Mouse (Mus musculus): ENCODE measurements around the gene Cdyl2. TPM values are rescaled to one million over a fixed set of nuclear protein-coding genes. Genes with fewer than 3 reads are reported as not detected.

Cdyl2 gene
- polyA plus RNA-seq (2017; shearing (Covaris generic)), result 10 to 100 TPM; 15.1 to 17.2 TPM

DNA sequence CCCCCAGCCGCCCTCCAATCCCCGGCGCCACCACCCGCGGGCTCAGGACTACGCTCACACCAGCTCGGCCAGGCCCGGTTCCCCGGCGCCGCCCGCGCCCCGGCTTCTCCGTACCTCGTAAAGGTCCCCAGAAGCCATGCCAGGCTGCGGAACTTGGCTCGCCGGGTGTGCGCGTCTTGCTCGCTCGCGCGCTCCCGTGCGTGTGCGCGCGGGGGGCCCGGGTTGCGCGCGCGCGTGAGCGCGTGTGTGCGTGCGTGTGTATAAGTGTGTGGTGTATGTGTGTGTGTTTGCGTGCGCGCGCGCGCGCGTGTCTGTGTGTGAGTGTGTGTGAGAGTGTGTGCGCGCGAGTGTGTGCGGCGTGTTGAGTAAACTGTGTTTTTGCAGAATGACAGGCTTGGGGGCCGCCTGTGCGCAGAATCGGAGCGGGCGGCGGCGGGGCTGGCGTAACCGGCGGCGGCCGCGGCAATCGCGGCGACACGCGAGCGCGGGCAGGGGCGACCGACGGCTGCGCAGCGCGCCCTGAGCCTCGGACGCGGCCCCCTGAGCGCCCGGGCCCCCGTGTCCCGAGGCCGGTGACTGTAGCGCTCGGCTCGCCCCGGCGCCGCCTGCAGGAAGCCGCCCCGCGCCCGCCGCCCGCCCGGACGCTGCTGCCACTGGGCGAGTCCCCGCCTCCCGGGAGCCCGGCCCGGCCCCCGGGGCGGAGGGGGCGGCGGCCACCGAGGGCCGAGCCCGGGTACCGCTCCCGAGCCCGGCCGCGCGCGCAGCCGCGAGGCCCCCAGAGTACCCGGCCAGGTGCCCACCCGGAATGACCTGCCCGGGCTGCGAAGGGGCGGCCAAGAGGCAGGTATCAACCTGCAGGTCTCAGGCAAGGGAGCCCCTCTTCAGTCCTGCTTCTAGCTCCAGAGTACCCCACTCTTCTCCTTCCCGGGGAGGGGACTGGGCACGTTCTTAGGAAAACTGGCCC lies at the start of gene Cdyl2:
TSS of gene Cdyl2 (minus strand) at position 308 of the 964 bp plus-strand sequence.

Other genes with a start within 250 kb of the Cdyl2 start
- under 1 TPM in 1 of 2 experiments, not detected in 1; 0.99 TPM for gene Dynlrb2, start 228.0 kb downstream of the Cdyl2 start, polyA plus RNA-seq (2017; shearing (Covaris generic))
- 10 to 100 TPM; 35.8 to 45.0 TPM for gene Cmc2, start 188.5 kb upstream of the Cdyl2 start, polyA plus RNA-seq (2017; shearing (Covaris generic))
- 1 to 10 TPM; 5.0 TPM for gene Cenpn, start 188.7 kb upstream of the Cdyl2 start, polyA plus RNA-seq (2017; shearing (Covaris generic))
- 10 to 100 TPM; 16.3 to 24.4 TPM for gene Atmin, start 210.4 kb upstream of the Cdyl2 start, polyA plus RNA-seq (2017; shearing (Covaris generic))
- gene 1700030J22Rik, start 246.0 kb upstream of the Cdyl2 start, polyA plus RNA-seq (2017; shearing (Covaris generic)), result under 1 TPM; 0.26 to 0.36 TPM

Data from activated CD4-positive, CD25-positive, alpha-beta regulatory T cell (primary cell).